12 mouse cellular contexts compared by ENCODE assay signal in genomic region chr9:74534976-74535375, GRCm38 (mm10).
DNase-seq lines count a peak whose midpoint lies in the region; ATAC-seq and TF ChIP-seq lines count a peak whose summit lies in the region.
"Had no signal": no experiment of that assay in that cellular context is flagged by ENCODE, and none has a peak within 500 bp of the region (broad histone marks: within the 10 kb centered on the region; RNA-seq: fewer than 3 reads in every experiment).

No protein-coding gene starts in this region.

- H3K27me3 ChIP-seq in limb, embryonic 14.5 days (ENCODE audit: control insufficient read depth, insufficient read depth, low read length): no peaks in the 10 kb centered on the region
- H3K27me3 ChIP-seq: liver, embryonic 15.5 days had no signal

- no peak for TF ChIP-seq POLR2A in limb, embryonic 14.5 days (IDR thresholded peaks at IDR 0.05; ENCODE audit: borderline replicate concordance, extremely low read depth, insufficient read depth, insufficient read length)

- no peaks in the 10 kb centered on the region for H3K4me1 ChIP-seq in limb, embryonic 14.5 days (ENCODE audit: control insufficient read depth, insufficient read depth, low read length)
- H3K4me1 ChIP-seq: liver, embryonic 15.5 days had no signal

- ATAC-seq in limb, embryonic 14.5 days (ENCODE audit: low FRiP score, low read depth): no peak
- ATAC-seq in megakaryocyte-erythroid progenitor cell, adult 5-6 weeks (replicated peaks; ENCODE audit: low FRiP score, low TSS enrichment, poor library complexity, severe bottlenecking): no peak
- ATAC-seq: intestine, postnatal 0 days had no signal

- WGBS in limb, embryonic 14.5 days: 63% methylated on average over 5 of the region's 5 CpGs

- no peak overlapping the region for H3K4me3 ChIP-seq in limb, embryonic 14.5 days (replicated peaks; ENCODE audit: low read length)
- H3K4me3 ChIP-seq: liver, embryonic 15.5 days had no signal

- H3K4me2 ChIP-seq in limb, embryonic 14.5 days (replicated peaks; ENCODE audit: low read depth, low read length, severe bottlenecking): no peak overlapping the region
- H3K4me2 ChIP-seq: liver, embryonic 15.5 days had no signal

- DNase-seq in adrenal gland, postnatal 10 days: peak; percentile 42
- no peak for DNase-seq in adrenal gland, adult 2 months
- DNase-seq in lung, postnatal 14 days: peak; percentile 9
- DNase-seq in lung, postnatal 25 days (ENCODE audit: low spot score): no peak
- peak; percentile 75 for DNase-seq in embryo, embryonic 10 days (ENCODE audit: low spot score)
- peak; percentile 31 for DNase-seq in limb, embryonic 14.5 days (ENCODE audit: low spot score)
- no peak for DNase-seq in spleen, postnatal 14 days (ENCODE audit: low spot score in 2 of 2)
- DNase-seq: cerebellum, adult 18-20 months; thymus, adult 2 months had no signal

- no peak overlapping the region for H3K9ac ChIP-seq in limb, embryonic 14.5 days (ENCODE audit: low read depth, low read length, severe bottlenecking)
- H3K9ac ChIP-seq: liver, embryonic 15.5 days had no signal

- no peak overlapping the region for H3K27ac ChIP-seq in limb, embryonic 14.5 days (replicated peaks; ENCODE audit: low read depth, low read length)
- H3K27ac ChIP-seq: liver, embryonic 15.5 days had no signal

- H3K9me3 ChIP-seq in limb, embryonic 14.5 days (ENCODE audit: control insufficient read depth, low read length): no peaks in the 10 kb centered on the region
- H3K9me3 ChIP-seq: liver, embryonic 15.5 days had no signal

- no peaks in the 10 kb centered on the region for H3K36me3 ChIP-seq in limb, embryonic 14.5 days (ENCODE audit: control insufficient read depth, insufficient read depth, low read length)
- H3K36me3 ChIP-seq: liver, embryonic 15.5 days had no signal

Comparison
In these comparisons a context has a peak if more than half of its experiments do, and no peak if none do; other contexts are left out.
1. DNase-seq: peak in adrenal gland, postnatal 10 days (single experiment), lung, postnatal 14 days (single experiment), embryo, embryonic 10 days (single experiment) and limb, embryonic 14.5 days (single experiment); none in adrenal gland, adult 2 months (single experiment), lung, postnatal 25 days (single experiment) and spleen, postnatal 14 days (0 of 2).